In genomic region chr10:41476171-41477017, GRCm38 (mm10) we compare ENCODE assay signal across 8 mouse cellular contexts. TPM values are rescaled to one million over a fixed set of nuclear protein-coding genes. Genes with fewer than 3 reads are reported as not detected.
DNase-seq lines count a peak whose midpoint lies in the region; ATAC-seq and TF ChIP-seq lines count a peak whose summit lies in the region.

TSS of gene Mical1 (plus strand) at chr10:41476314.

- TF ChIP-seq CTCF in MEL (IDR thresholded peaks at IDR 0.05 in 2 of 3, conservative IDR thresholded peaks at IDR 0.05 in 1 of 3; ENCODE audit: control insufficient read depth in 1 of 3, insufficient read depth in 1 of 3, low read depth in 2 of 3, low read length in 3 of 3, poor library complexity in 1 of 3, severe bottlenecking in 1 of 3): no peak
- TF ChIP-seq CTCF in hindbrain, postnatal 0 days (IDR thresholded peaks at IDR 0.05; ENCODE audit: low read depth): no peak

- peaks cover 0 to 32% of the 10 kb centered on the region in 2 experiments; a peak in 2 of 4 replicates for H3K36me3 ChIP-seq in MEL (ENCODE audit: control insufficient read depth in 1 of 2, insufficient read depth in 2 of 2, low read length in 2 of 2)
- H3K36me3 ChIP-seq in hindbrain, postnatal 0 days (ENCODE audit: insufficient read depth, low read length): no peaks in the 10 kb centered on the region

- under 1% methylated on average over 35 of the region's 35 CpGs for WGBS in hindbrain, postnatal 0 days

- H3K27ac ChIP-seq in MEL (ENCODE audit: control insufficient read depth, low read depth, low read length): peak within 1 kb of the TSS; percentile 67
- H3K27ac ChIP-seq in hindbrain, postnatal 0 days: peak within 1 kb of the TSS; percentile 82

- intact Hi-C loops in left cerebral cortex, postnatal 14 days (cut with DNase I): no loop called here

- H3K4me1 ChIP-seq in MEL (ENCODE audit: control insufficient read depth in 1 of 2, insufficient read depth in 2 of 2, low read length in 2 of 2): peaks cover 18 to 44% of the 10 kb centered on the region in 2 experiments
- no peaks in the 10 kb centered on the region for H3K4me1 ChIP-seq in hindbrain, postnatal 0 days (ENCODE audit: insufficient read depth, low read length)

- H3K9ac ChIP-seq in MEL (ENCODE audit: control insufficient read depth, low read depth, low read length, poor library complexity, severe bottlenecking): peak within 1 kb of the TSS; percentile 67
- peak within 1 kb of the TSS; percentile 51 for H3K9ac ChIP-seq in hindbrain, postnatal 0 days (replicated peaks; ENCODE audit: low read length)

- H3K27me3 ChIP-seq in MEL (ENCODE audit: control insufficient read depth in 1 of 2, insufficient read depth in 2 of 2, low read length in 2 of 2): no peaks in the 10 kb centered on the region
- no peaks in the 10 kb centered on the region for H3K27me3 ChIP-seq in hindbrain, postnatal 0 days (ENCODE audit: insufficient read depth, low read length)

- DNase-seq in MEL (ENCODE audit: low read depth, low spot score): peak; percentile 70
- peak; percentile 40 for DNase-seq in c-Kit-negative CD71-positive TER-119-positive erythroid progenitor cells, embryonic 14.5 days (ENCODE audit: low read depth, low spot score)
- DNase-seq in gastrocnemius, postnatal 10 days: peak; percentile 66
- peak; percentile 61 for DNase-seq in hindbrain, postnatal 0 days (ENCODE audit: low spot score)
- DNase-seq in left cerebral cortex, postnatal 14 days (ENCODE audit: low spot score in 2 of 2): peak in 1 of 2 experiments; percentile 38
- peak; percentile 51 for DNase-seq in right cerebral cortex, postnatal 25 days
- no peak for DNase-seq in cerebellum, adult 18-20 months

- H3K4me3 ChIP-seq in MEL (ENCODE audit: control insufficient read depth in 1 of 2, insufficient read depth in 1 of 2, low read depth in 2 of 2, low read length in 2 of 2): peak within 1 kb of the TSS; percentile 38 to 63
- peak within 1 kb of the TSS; percentile 52 for H3K4me3 ChIP-seq in hindbrain, postnatal 0 days (ENCODE audit: low read length)

- no peaks in the 10 kb centered on the region for H3K9me3 ChIP-seq in MEL (replicated peaks; ENCODE audit: insufficient read depth, low read length)
- no peaks in the 10 kb centered on the region for H3K9me3 ChIP-seq in hindbrain, postnatal 0 days (ENCODE audit: low read length)

- no peak for TF ChIP-seq EP300 in MEL (IDR thresholded peaks at IDR 0.05; ENCODE audit: low read depth in 1 of 2, low read length in 2 of 2)

- no peak for TF ChIP-seq RAD21 in MEL (IDR thresholded peaks at IDR 0.05; ENCODE audit: low read depth, low read length)

- TF ChIP-seq POLR2A in MEL (IDR thresholded peaks at IDR 0.05; ENCODE audit: control insufficient read depth in 1 of 2, insufficient read depth in 1 of 2, low read depth in 1 of 2, low read length in 2 of 2, poor library complexity in 1 of 2): no peak; a peak in 1 of 4 replicates

- peak within 1 kb of the TSS; percentile 87 for H3K4me2 ChIP-seq in hindbrain, postnatal 0 days (ENCODE audit: low read depth, low read length)

- ATAC-seq in hindbrain, postnatal 0 days: peak; percentile 65
- ATAC-seq in megakaryocyte progenitor cell, adult 5-6 weeks (replicated peaks; ENCODE audit: poor library complexity): peak; percentile 26

- no peaks in the 10 kb centered on the region for H3K79me2 ChIP-seq in MEL (ENCODE audit: control insufficient read depth, insufficient read depth, low read length, poor library complexity)

TF ChIP-seq in MEL, 35 proteins besides CTCF, POLR2A, EP300 and RAD21:
- TF ChIP-seq TAL1 (IDR thresholded peaks at IDR 0.05; ENCODE audit: low read length) (0 out of 2 replicates have a peak, but pooled peaks have one; percentile 7), ZKSCAN1 (IDR thresholded peaks at IDR 0.05; ENCODE audit: low read depth, low read length) (no peak)

RNA-seq across cellular contexts. Expression of gene Mical1, which starts in this region (rescaled TPM):
- 1.3 and 4.3 TPM in 2 replicates for total RNA-seq in MEL (2012; rRNA removed)
- polyA plus RNA-seq in MEL (2012; ENCODE audit: insufficient read depth in 1 of 2, insufficient read length in 2 of 2, low read depth in 1 of 2, low replicate concordance in 2 of 2, missing spikeins in 1 of 2): 10 to 100 TPM in 1 of 2 experiments, not detected in 1; 15.7 TPM
- 10 to 100 TPM; 17.3 to 26.9 TPM for total RNA-seq in gastrocnemius, postnatal 10 days (2021)
- total RNA-seq in hindbrain, postnatal 0 days (2014; rRNA removed): 27.9 and 53.5 TPM in 2 replicates
- polyA plus RNA-seq in hindbrain, postnatal 0 days (2015; fragmentation: Nextera tagmentation; extraction: Ambion mirVana): 22.2 and 23.6 TPM in 2 replicates
- 10 to 100 TPM; 19.4 to 27.0 TPM for total RNA-seq in left cerebral cortex, postnatal 14 days (2021)
- 29.9 and 32.3 TPM in 2 replicates for total RNA-seq in megakaryocyte progenitor cell, adult 5-6 weeks (2015)
- total RNA-seq in megakaryocyte progenitor cell, adult 5-6 weeks (2017): 39.1 and 40.7 TPM in 2 replicates

Comparison
In these comparisons a context has a peak if more than half of its experiments do, and no peak if none do; other contexts are left out.
1. DNase-seq: peak in MEL (single experiment), c-Kit-negative CD71-positive TER-119-positive erythroid progenitor cells, embryonic 14.5 days (single experiment), gastrocnemius, postnatal 10 days (single experiment), hindbrain, postnatal 0 days (single experiment) and right cerebral cortex, postnatal 25 days (single experiment); none in cerebellum, adult 18-20 months (0 of 2).